ENCODE assay signal across 14 mouse cellular contexts in the genomic region with DNA sequence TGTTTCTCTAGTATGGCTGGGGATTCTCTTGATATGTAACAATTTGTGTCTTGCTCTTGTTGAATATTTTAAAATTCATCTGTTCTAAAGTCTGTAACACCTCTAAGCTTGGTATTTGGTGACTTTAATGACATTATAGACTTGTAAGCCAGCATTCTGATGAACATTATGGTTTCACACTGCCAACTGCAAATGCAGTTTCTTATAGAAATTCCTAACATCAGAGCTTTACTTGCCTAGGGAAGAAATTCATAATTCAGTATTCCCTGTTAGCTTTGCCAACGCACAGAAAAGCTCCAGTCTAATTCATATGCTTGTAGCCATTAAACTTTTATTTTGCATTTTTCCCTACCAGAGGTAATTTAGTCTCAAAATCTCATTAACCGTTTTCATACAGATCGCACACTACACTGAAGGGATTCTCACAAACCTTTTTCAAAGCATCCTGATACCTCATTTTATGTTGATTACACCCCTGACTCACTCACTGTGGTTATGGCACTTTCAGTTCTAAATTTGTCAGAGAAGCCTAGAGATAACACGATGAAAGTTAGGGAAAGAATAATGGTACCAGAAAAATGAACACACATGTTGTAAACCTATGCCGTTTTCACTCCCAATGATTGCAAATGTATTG.
"Had no signal": no experiment of that assay in that cellular context is flagged by ENCODE, and none has a peak within 500 bp of the region (broad histone marks: within the 10 kb centered on the region; RNA-seq: fewer than 3 reads in every experiment).

No protein-coding gene starts in this region.

- H3K36me3 ChIP-seq: liver, embryonic 13.5 days; midbrain, embryonic 12.5 days; neural tube, embryonic 13.5 days had no signal

- H3K4me2 ChIP-seq: liver, embryonic 13.5 days; midbrain, embryonic 12.5 days; neural tube, embryonic 13.5 days had no signal

- H3K9ac ChIP-seq: liver, embryonic 13.5 days; midbrain, embryonic 12.5 days; neural tube, embryonic 13.5 days had no signal

- DNase-seq: kidney, adult 18-20 months; kidney, adult 9 months; kidney, postnatal 14 days; kidney, postnatal 4 days; liver, embryonic 13.5 days; lung, adult 2 months; lung, postnatal 14 days; lung, postnatal 4 days; thymus, adult 2 months; thymus, postnatal 14 days; thymus, postnatal 4 days had no signal

- H3K4me1 ChIP-seq: liver, embryonic 13.5 days; midbrain, embryonic 12.5 days; neural tube, embryonic 13.5 days had no signal

- ATAC-seq: intestine, embryonic 16.5 days had no signal

- H3K27ac ChIP-seq: liver, embryonic 13.5 days; midbrain, embryonic 12.5 days; neural tube, embryonic 13.5 days had no signal

- H3K4me3 ChIP-seq: liver, embryonic 13.5 days; midbrain, embryonic 12.5 days; neural tube, embryonic 13.5 days had no signal

- H3K9me3 ChIP-seq: liver, embryonic 13.5 days; midbrain, embryonic 12.5 days; neural tube, embryonic 13.5 days had no signal

- H3K27me3 ChIP-seq: liver, embryonic 13.5 days; midbrain, embryonic 12.5 days; neural tube, embryonic 13.5 days had no signal
